Comparison of ENCODE assay signal across 9 mouse cellular contexts in genomic region chr2:32680051-32680451, GRCm38 (mm10). TPM values are rescaled to one million over a fixed set of nuclear protein-coding genes. Genes with fewer than 3 reads are reported as not detected.
DNase-seq lines count a peak whose midpoint lies in the region; ATAC-seq and TF ChIP-seq lines count a peak whose summit lies in the region.
"Had no signal": no experiment of that assay in that cellular context is flagged by ENCODE, and none has a peak within 500 bp of the region (broad histone marks: within the 10 kb centered on the region; RNA-seq: fewer than 3 reads in every experiment).

No protein-coding gene starts in this region.

- H3K27ac ChIP-seq in hindbrain, postnatal 0 days: peak overlapping the region; percentile 15; the same call in 1 of the 2 replicates
- peak overlapping the region; percentile 30; the same call in 1 of the 2 replicates for H3K27ac ChIP-seq in small intestine, adult 2 months (ENCODE audit: insufficient read depth, low read depth, low read length)
- H3K27ac ChIP-seq: liver, embryonic 15.5 days had no signal

- no peak overlapping the region for H3K9ac ChIP-seq in hindbrain, postnatal 0 days (replicated peaks; ENCODE audit: low read length)
- H3K9ac ChIP-seq: liver, embryonic 15.5 days had no signal

- no peaks in the 10 kb centered on the region for H3K4me1 ChIP-seq in hindbrain, postnatal 0 days (ENCODE audit: insufficient read depth, low read length)
- no peaks in the 10 kb centered on the region; the same call in 1 of the 2 replicates for H3K4me1 ChIP-seq in small intestine, adult 2 months (ENCODE audit: control insufficient read depth, insufficient read depth, insufficient read length, low read length)

- TF ChIP-seq POLR2A in small intestine, adult 2 months (IDR thresholded peaks at IDR 0.05; ENCODE audit: low read depth, low read length): no peak

- peaks cover 23% of the 10 kb centered on the region for H3K36me3 ChIP-seq in hindbrain, postnatal 0 days (ENCODE audit: insufficient read depth, low read length)
- peaks cover 10% of the 10 kb centered on the region; the same call in 1 of the 2 replicates for H3K36me3 ChIP-seq in small intestine, adult 2 months (ENCODE audit: control insufficient read depth, insufficient read depth, low read length)

- peak; percentile 64 for ATAC-seq in hindbrain, postnatal 0 days

- no peak overlapping the region for H3K4me2 ChIP-seq in hindbrain, postnatal 0 days (ENCODE audit: low read depth, low read length)
- H3K4me2 ChIP-seq: liver, embryonic 15.5 days had no signal

- no peaks in the 10 kb centered on the region for H3K27me3 ChIP-seq in hindbrain, postnatal 0 days (ENCODE audit: insufficient read depth, low read length)
- H3K27me3 ChIP-seq in small intestine, adult 2 months (ENCODE audit: control insufficient read depth, insufficient read depth, low read length): no peaks in the 10 kb centered on the region
- H3K27me3 ChIP-seq: liver, embryonic 15.5 days had no signal

- TF ChIP-seq CTCF in hindbrain, postnatal 0 days (IDR thresholded peaks at IDR 0.05; ENCODE audit: low read depth): no peak
- no peak for TF ChIP-seq CTCF in small intestine, adult 2 months (IDR thresholded peaks at IDR 0.05; ENCODE audit: extremely low read depth, insufficient read length, insufficient replicate concordance, low read depth, low read length)

- intact Hi-C loops in heart, postnatal 25 days (cut with DNase I): no loop called here

- WGBS in hindbrain, postnatal 0 days: 28% methylated on average over 7 of the region's 7 CpGs
- 56% methylated on average over 7 of the region's 7 CpGs for WGBS in small intestine, adult 2 months

- peak; percentile 96 for DNase-seq in heart, adult 11 months
- no peak for DNase-seq in heart, postnatal 25 days (ENCODE audit: low spot score)
- peak; percentile 27 for DNase-seq in urinary bladder, postnatal 25 days (ENCODE audit: low spot score)
- DNase-seq in urinary bladder, adult 2 months (ENCODE audit: low spot score): no peak
- no peak for DNase-seq in hindbrain, postnatal 0 days (ENCODE audit: low spot score)
- DNase-seq in spleen, adult 12 weeks (ENCODE audit: low spot score): no peak
- DNase-seq in layer of hippocampus, adult 11-12 months (ENCODE audit: low spot score): no peak

- no peak overlapping the region for H3K4me3 ChIP-seq in hindbrain, postnatal 0 days (ENCODE audit: low read length)
- H3K4me3 ChIP-seq in small intestine, adult 2 months (ENCODE audit: low read depth, low read length): no peak overlapping the region
- H3K4me3 ChIP-seq: liver, embryonic 15.5 days had no signal

- H3K9me3 ChIP-seq in hindbrain, postnatal 0 days (ENCODE audit: low read length): no peaks in the 10 kb centered on the region
- H3K9me3 ChIP-seq: liver, embryonic 15.5 days had no signal

RNA-seq across cellular contexts. Expression of gene Fpgs, which starts 23.9 kb away (rescaled TPM):
- 1 to 10 TPM; 4.2 to 6.0 TPM for total RNA-seq in heart, postnatal 25 days (2021)
- polyA plus RNA-seq in urinary bladder, adult 2 months (2012; rRNA removed): 29.4 and 36.3 TPM in 2 replicates
- total RNA-seq in hindbrain, postnatal 0 days (2014; rRNA removed): 23.1 and 32.6 TPM in 2 replicates
- polyA plus RNA-seq in hindbrain, postnatal 0 days (2015; fragmentation: Nextera tagmentation; extraction: Ambion mirVana): 22.8 and 23.4 TPM in 2 replicates
- 25.6 and 26.0 TPM in 2 replicates for polyA plus RNA-seq in small intestine, adult 2 months (2012; rRNA removed)

RNA-seq across cellular contexts. Expression of gene Cdk9, which starts 32.8 kb away (rescaled TPM):
- 10 to 100 TPM; 23.4 to 26.4 TPM for total RNA-seq in heart, postnatal 25 days (2021)
- polyA plus RNA-seq in urinary bladder, adult 2 months (2012; rRNA removed): 112 and 151 TPM in 2 replicates
- total RNA-seq in hindbrain, postnatal 0 days (2014; rRNA removed): 108 and 116 TPM in 2 replicates
- polyA plus RNA-seq in hindbrain, postnatal 0 days (2015; fragmentation: Nextera tagmentation; extraction: Ambion mirVana): 61.1 and 65.3 TPM in 2 replicates
- polyA plus RNA-seq in small intestine, adult 2 months (2012; rRNA removed): 41.9 and 89.9 TPM in 2 replicates

RNA-seq across cellular contexts. Expression of gene Eng, which starts 33.7 kb away (rescaled TPM):
- total RNA-seq in heart, postnatal 25 days (2021): 100 to 1,000 TPM; 126 to 140 TPM
- polyA plus RNA-seq in urinary bladder, adult 2 months (2012; rRNA removed): 59.8 and 73.9 TPM in 2 replicates
- 23.7 and 24.1 TPM in 2 replicates for total RNA-seq in hindbrain, postnatal 0 days (2014; rRNA removed)
- polyA plus RNA-seq in hindbrain, postnatal 0 days (2015; fragmentation: Nextera tagmentation; extraction: Ambion mirVana): 23.7 and 23.8 TPM in 2 replicates
- 36.8 and 54.4 TPM in 2 replicates for polyA plus RNA-seq in small intestine, adult 2 months (2012; rRNA removed)

RNA-seq across cellular contexts. Expression of gene Sh2d3c, which starts 40.8 kb away (rescaled TPM):
- total RNA-seq in heart, postnatal 25 days (2021): 10 to 100 TPM; 20.7 to 25.4 TPM
- polyA plus RNA-seq in urinary bladder, adult 2 months (2012; rRNA removed): 9.9 and 10.3 TPM in 2 replicates
- total RNA-seq in hindbrain, postnatal 0 days (2014; rRNA removed): 43.8 and 56.9 TPM in 2 replicates
- 49.5 and 52.8 TPM in 2 replicates for polyA plus RNA-seq in hindbrain, postnatal 0 days (2015; fragmentation: Nextera tagmentation; extraction: Ambion mirVana)
- polyA plus RNA-seq in small intestine, adult 2 months (2012; rRNA removed): 10.9 and 25.3 TPM in 2 replicates

RNA-seq across cellular contexts. Expression of gene Ak1, which starts 58.5 kb away (rescaled TPM):
- total RNA-seq in heart, postnatal 25 days (2021): 100 to 1,000 TPM; 733 to 743 TPM
- polyA plus RNA-seq in urinary bladder, adult 2 months (2012; rRNA removed): 43.8 and 59.1 TPM in 2 replicates
- total RNA-seq in hindbrain, postnatal 0 days (2014; rRNA removed): 89.8 and 92.2 TPM in 2 replicates
- 103 and 106 TPM in 2 replicates for polyA plus RNA-seq in hindbrain, postnatal 0 days (2015; fragmentation: Nextera tagmentation; extraction: Ambion mirVana)
- polyA plus RNA-seq in small intestine, adult 2 months (2012; rRNA removed): 3.4 and 3.7 TPM in 2 replicates

Comparison
In these comparisons a context has a peak if more than half of its experiments do, and no peak if none do; other contexts are left out.
1. DNase-seq: peak in heart, adult 11 months (single experiment) and urinary bladder, postnatal 25 days (single experiment); none in heart, postnatal 25 days (single experiment), urinary bladder, adult 2 months (single experiment), hindbrain, postnatal 0 days (single experiment), spleen, adult 12 weeks (single experiment) and layer of hippocampus, adult 11-12 months (single experiment).